Mouse (Mus musculus): ENCODE measurements at regions not wholly inside any gene's neighbourhood (a gene's known extent, or its start where the extent isn't known, plus 50 kb on each side); places are given as distances from the start of the nearest gene placed in this dataset.

GRCm38 (mm10) chr11:71541178-71541845 lies 208.4 kb upstream of the Wscd1 start:
- 69% methylated on average over 6 of the region's 6 CpGs for WGBS
- Histone ChIP-seq H3K27me3 (ENCODE audit: low read depth, poor library complexity, severe bottlenecking) (no peaks in the 10 kb centered on the region), H3K9me3 (replicated peaks) (peaks cover 7% of the 10 kb centered on the region; the same call in 1 of the 2 replicates), H3K36me3 (no peaks in the 10 kb centered on the region), H3K27ac (replicated peaks) (no peak overlapping the region), H3K4me1 (peaks cover 1% of the 10 kb centered on the region; the same call in 1 of the 2 replicates), H3K4me3 (no peak overlapping the region)
- DNase-seq (ENCODE audit: low spot score) = no peak

GRCm38 (mm10) chr11:71557412-71557811 lies 192.3 kb upstream of the Wscd1 start:
- Histone ChIP-seq H3K9me3 (replicated peaks) (no peaks in the 10 kb centered on the region), H3K27ac (replicated peaks) (no peak overlapping the region), H3K4me3 (no peak overlapping the region), H3K27me3 (ENCODE audit: low read depth, poor library complexity, severe bottlenecking) (no peaks in the 10 kb centered on the region), H3K4me1 (no peaks in the 10 kb centered on the region), H3K36me3 (no peaks in the 10 kb centered on the region)
- 85% methylated on average over 3 of the region's 3 CpGs for WGBS
- DNase-seq (ENCODE audit: low spot score) = no peak

- H3K4me1 ChIP-seq = no peaks in the 10 kb centered on the region
- no peak overlapping the region for H3K4me3 ChIP-seq
- H3K9me3 ChIP-seq (replicated peaks) = no peaks in the 10 kb centered on the region
- H3K27me3 ChIP-seq (ENCODE audit: low read depth, poor library complexity, severe bottlenecking) = no peaks in the 10 kb centered on the region
- H3K27ac ChIP-seq (replicated peaks) = no peak overlapping the region
- DNase-seq (ENCODE audit: low spot score) = no peak
- H3K36me3 ChIP-seq = no peaks in the 10 kb centered on the region
Measured at GRCm38 (mm10) chr11:71564831-71565230, 184.9 kb upstream of the Wscd1 start.

GRCm38 (mm10) chr11:71576801-71577200 lies 172.9 kb upstream of the Wscd1 start:
- WGBS = 90% methylated on average over 5 of the region's 5 CpGs
- DNase-seq (ENCODE audit: low spot score) = no peak
- H3K9me3 ChIP-seq (replicated peaks) = no peaks in the 10 kb centered on the region
- no peaks in the 10 kb centered on the region for H3K36me3 ChIP-seq
- H3K4me3 ChIP-seq = no peak overlapping the region
- no peaks in the 10 kb centered on the region for H3K27me3 ChIP-seq (ENCODE audit: low read depth, poor library complexity, severe bottlenecking)
- H3K4me1 ChIP-seq = peaks cover 12% of the 10 kb centered on the region
- no peak overlapping the region for H3K27ac ChIP-seq (replicated peaks)

- Histone ChIP-seq H3K27me3 (ENCODE audit: low read depth, poor library complexity, severe bottlenecking) (no peaks in the 10 kb centered on the region), H3K36me3 (no peaks in the 10 kb centered on the region), H3K9me3 (replicated peaks) (no peaks in the 10 kb centered on the region), H3K4me1 (0 out of 2 replicates have a peak, but pooled peaks cover 4% of the 10 kb centered on the region), H3K4me3 (no peak overlapping the region), H3K27ac (replicated peaks) (no peak overlapping the region)
- WGBS = 64% methylated on average over 2 of the region's 2 CpGs
- no peak for DNase-seq (ENCODE audit: low spot score)
Measured at GRCm38 (mm10) chr11:71581775-71582174, 167.9 kb upstream of the Wscd1 start.

GRCm38 (mm10) chr11:71591014-71591413 lies 158.7 kb upstream of the Wscd1 start:
- 91% methylated on average over 6 of the region's 6 CpGs for WGBS
- H3K4me3 ChIP-seq = no peak overlapping the region
- no peaks in the 10 kb centered on the region for H3K9me3 ChIP-seq (replicated peaks)
- H3K27ac ChIP-seq (replicated peaks) = no peak overlapping the region
- DNase-seq (ENCODE audit: low spot score) = no peak
- no peaks in the 10 kb centered on the region for H3K4me1 ChIP-seq
- H3K36me3 ChIP-seq = no peaks in the 10 kb centered on the region
- no peaks in the 10 kb centered on the region for H3K27me3 ChIP-seq (ENCODE audit: low read depth, poor library complexity, severe bottlenecking)

- Histone ChIP-seq H3K27me3 (ENCODE audit: low read depth, poor library complexity, severe bottlenecking) (no peaks in the 10 kb centered on the region), H3K27ac (replicated peaks) (no peak overlapping the region), H3K4me1 (no peaks in the 10 kb centered on the region), H3K36me3 (no peaks in the 10 kb centered on the region), H3K4me3 (no peak overlapping the region), H3K9me3 (replicated peaks) (no peaks in the 10 kb centered on the region)
- WGBS = 78% methylated on average over 6 of the region's 6 CpGs
- no peak for DNase-seq (ENCODE audit: low spot score)
Measured at GRCm38 (mm10) chr11:71594250-71594847, 155.4 kb upstream of the Wscd1 start.

GRCm38 (mm10) chr11:71597709-71598108 lies 152.0 kb upstream of the Wscd1 start:
- Histone ChIP-seq H3K9me3 (replicated peaks) (no peaks in the 10 kb centered on the region), H3K27me3 (ENCODE audit: low read depth, poor library complexity, severe bottlenecking) (no peaks in the 10 kb centered on the region), H3K36me3 (no peaks in the 10 kb centered on the region), H3K27ac (replicated peaks) (no peak overlapping the region), H3K4me1 (no peaks in the 10 kb centered on the region), H3K4me3 (no peak overlapping the region)
- 93% methylated on average over 1 of the region's 1 CpGs for WGBS
- DNase-seq (ENCODE audit: low spot score) = no peak

- Histone ChIP-seq H3K36me3 (no peaks in the 10 kb centered on the region), H3K27ac (replicated peaks) (no peak overlapping the region), H3K4me1 (no peaks in the 10 kb centered on the region), H3K9me3 (replicated peaks) (no peaks in the 10 kb centered on the region), H3K27me3 (ENCODE audit: low read depth, poor library complexity, severe bottlenecking) (no peaks in the 10 kb centered on the region), H3K4me3 (no peak overlapping the region)
- WGBS = 88% methylated on average over 9 of the region's 9 CpGs
- DNase-seq (ENCODE audit: low spot score) = no peak
Measured at GRCm38 (mm10) chr11:71610782-71611181, 138.9 kb upstream of the Wscd1 start.

GRCm38 (mm10) chr11:71615526-71615925 lies 134.2 kb upstream of the Wscd1 start:
- Histone ChIP-seq H3K4me3 (no peak overlapping the region), H3K9me3 (replicated peaks) (no peaks in the 10 kb centered on the region), H3K27me3 (ENCODE audit: low read depth, poor library complexity, severe bottlenecking) (no peaks in the 10 kb centered on the region), H3K4me1 (no peaks in the 10 kb centered on the region), H3K36me3 (no peaks in the 10 kb centered on the region), H3K27ac (replicated peaks) (no peak overlapping the region)
- WGBS = 87% methylated on average over 5 of the region's 5 CpGs
- no peak for DNase-seq (ENCODE audit: low spot score)

- Histone ChIP-seq H3K4me3 (no peak overlapping the region), H3K4me1 (peaks cover 7% of the 10 kb centered on the region), H3K27ac (replicated peaks) (no peak overlapping the region), H3K36me3 (no peaks in the 10 kb centered on the region), H3K9me3 (replicated peaks) (no peaks in the 10 kb centered on the region), H3K27me3 (ENCODE audit: low read depth, poor library complexity, severe bottlenecking) (no peaks in the 10 kb centered on the region)
- DNase-seq (ENCODE audit: low spot score) = no peak
- WGBS = 84% methylated on average over 5 of the region's 5 CpGs
Measured at GRCm38 (mm10) chr11:71625501-71626191, 124.1 kb upstream of the Wscd1 start.

- H3K27me3 ChIP-seq (ENCODE audit: low read depth, poor library complexity, severe bottlenecking) = no peaks in the 10 kb centered on the region
- no peak overlapping the region for H3K27ac ChIP-seq (replicated peaks)
- no peak for DNase-seq (ENCODE audit: low spot score)
- peaks cover 17% of the 10 kb centered on the region for H3K4me1 ChIP-seq
- H3K4me3 ChIP-seq = no peak overlapping the region
- 78% methylated on average over 1 of the region's 1 CpGs for WGBS
- no peaks in the 10 kb centered on the region for H3K36me3 ChIP-seq
- H3K9me3 ChIP-seq (replicated peaks) = no peaks in the 10 kb centered on the region
Measured at GRCm38 (mm10) chr11:71636111-71636510, 113.6 kb upstream of the Wscd1 start.

- Histone ChIP-seq H3K36me3 (no peaks in the 10 kb centered on the region), H3K4me1 (peaks cover 17% of the 10 kb centered on the region), H3K27ac (replicated peaks) (no peak overlapping the region), H3K4me3 (no peak overlapping the region), H3K9me3 (replicated peaks) (no peaks in the 10 kb centered on the region), H3K27me3 (ENCODE audit: low read depth, poor library complexity, severe bottlenecking) (no peaks in the 10 kb centered on the region)
- 28% methylated on average over 5 of the region's 5 CpGs for WGBS
- peak; percentile 16 for DNase-seq (ENCODE audit: low spot score)
Measured at GRCm38 (mm10) chr11:71636785-71637184, 112.9 kb upstream of the Wscd1 start.
